Mouse (Mus musculus) MEL (cell line): ENCODE measurements around the gene Dxo. TPM values are rescaled to one million over a fixed set of nuclear protein-coding genes. Genes with fewer than 3 reads are reported as not detected.
"Not testable (repeated sequence)": the region's sequence is repeated elsewhere in the genome, so short reads cannot be mapped to it uniquely, and the experiment has no call there.

Source experiments
- DNase-seq: peaks from one replicate; pipeline ENCODE4 v3.0.0; 2011; ENCODE audit warnings: low read depth, low spot score
- H3K27ac ChIP-seq: 2 replicates; pipeline ENCODE4 v1.5.1; 2012; ENCODE audit warnings: low read depth, mild to moderate bottlenecking, control low read depth, low read length, moderate library complexity; ENCODE audit not compliant: control insufficient read depth
- H3K27me3 ChIP-seq, 2 experiments: fragments of 150-350 bp in 1 of 2; sonication (generic) in 1 of 2; 2 replicates each; pipeline ENCODE4 v1.6.1; 2012; ENCODE audit warnings: low read length in 2 of 2, mild to moderate bottlenecking in 2 of 2, improper control_type of control experiment in 1 of 2, moderate library complexity in 1 of 2; ENCODE audit not compliant: insufficient read depth in 2 of 2, control insufficient read depth in 1 of 2
- H3K36me3 ChIP-seq, 2 experiments: 2 replicates each; pipeline ENCODE4 v1.6.1; 2012 to 2014; ENCODE audit warnings: low read length in 2 of 2, improper control_type of control experiment in 1 of 2, inconsistent platforms in 1 of 2, mild to moderate bottlenecking in 1 of 2; ENCODE audit not compliant: insufficient read depth in 2 of 2, control insufficient read depth in 1 of 2
- H3K4me1 ChIP-seq, 2 experiments: fragments of 150-350 bp in 1 of 2; sonication (generic) in 1 of 2; 2 replicates each; pipeline ENCODE4 v1.6.1; 2012; ENCODE audit warnings: low read length in 2 of 2, improper control_type of control experiment in 1 of 2, mild to moderate bottlenecking in 1 of 2; ENCODE audit not compliant: insufficient read depth in 2 of 2, control insufficient read depth in 1 of 2
- H3K4me3 ChIP-seq, 2 experiments: fragments of 150-350 bp in 1 of 2; sonication (generic) in 1 of 2; 2 replicates each; pipeline ENCODE4 v1.5.1; 2012; ENCODE audit warnings: low read depth in 2 of 2, low read length in 2 of 2, mild to moderate bottlenecking in 2 of 2, moderate library complexity in 2 of 2, control low read depth in 1 of 2, improper control_type of control experiment in 1 of 2; ENCODE audit not compliant: control insufficient read depth in 1 of 2, insufficient read depth in 1 of 2
- H3K79me2 ChIP-seq: 2 replicates; pipeline ENCODE4 v1.6.1; 2012; ENCODE audit warnings: mild to moderate bottlenecking, low read length, moderate library complexity; ENCODE audit not compliant: control insufficient read depth, poor library complexity, insufficient read depth
- H3K9ac ChIP-seq: 2 replicates; pipeline ENCODE4 v1.6.1; 2012; ENCODE audit warnings: low read depth, mild to moderate bottlenecking, control low read depth, low read length, moderate library complexity; ENCODE audit not compliant: control insufficient read depth, poor library complexity, severe bottlenecking
- H3K9me3 ChIP-seq: fragments of 150-350 bp; sonication (generic); replicated peaks from 2 replicates; pipeline ENCODE4 v1.6.1; 2012; ENCODE audit warnings: mild to moderate bottlenecking, low read length, improper control_type of control experiment, moderate library complexity; ENCODE audit not compliant: insufficient read depth
- BHLHE40 ChIP-seq: IDR thresholded peaks from 2 replicates; pipeline ENCODE4 v1.6.1; 2012; ENCODE audit warnings: low read depth, mild to moderate bottlenecking, inconsistent platforms, low read length, improper control_type of control experiment, borderline replicate concordance
- CHD2 ChIP-seq: IDR thresholded peaks from 2 replicates; pipeline ENCODE4 v1.6.1; 2011; ENCODE audit warnings: low read length, improper control_type of control experiment
- CTCF ChIP-seq, 3 experiments: IDR thresholded peaks in 2 of 3; conservative IDR thresholded peaks in 1 of 3; 2 replicates each; pipeline ENCODE4 v1.5.1; 2011 to 2012; ENCODE audit warnings: low read length in 3 of 3, low read depth in 2 of 3, mild to moderate bottlenecking in 2 of 3, improper control_type of control experiment in 1 of 3, inconsistent platforms in 1 of 3, mixed read lengths in 1 of 3, moderate library complexity in 1 of 3; ENCODE audit not compliant: control insufficient read depth in 1 of 3, insufficient read depth in 1 of 3, poor library complexity in 1 of 3, severe bottlenecking in 1 of 3
- ETS1 ChIP-seq: IDR thresholded peaks from 2 replicates; pipeline ENCODE4 v1.6.1; 2012; ENCODE audit warnings: low read depth, mild to moderate bottlenecking, inconsistent platforms, low read length, improper control_type of control experiment, moderate library complexity
- GABPA ChIP-seq: IDR thresholded peaks from 2 replicates; pipeline ENCODE4 v1.6.1; 2012; ENCODE audit warnings: low read depth, mild to moderate bottlenecking, inconsistent platforms, low read length, improper control_type of control experiment, moderate library complexity
- JUND ChIP-seq: IDR thresholded peaks from 2 replicates; pipeline ENCODE4 v1.6.1; 2011; ENCODE audit warnings: low read depth, mild to moderate bottlenecking, improper control_type of control experiment, low read length
- MAX ChIP-seq: IDR thresholded peaks from 2 replicates; pipeline ENCODE4 v1.6.1; 2011; ENCODE audit warnings: low read length, improper control_type of control experiment
- MAZ ChIP-seq: IDR thresholded peaks from 2 replicates; pipeline ENCODE4 v1.6.1; 2012; ENCODE audit warnings: low read depth, mild to moderate bottlenecking, inconsistent platforms, low read length, improper control_type of control experiment
- MEF2A ChIP-seq: IDR thresholded peaks from 2 replicates; pipeline ENCODE4 v1.6.1; 2014; ENCODE audit warnings: low read depth, mild to moderate bottlenecking, inconsistent platforms, low read length, improper control_type of control experiment; ENCODE audit not compliant: poor library complexity, insufficient replicate concordance, severe bottlenecking; ENCODE audit errors: extremely low read depth
- NELFE ChIP-seq: IDR thresholded peaks from 2 replicates; pipeline ENCODE4 v1.6.1; 2011; ENCODE audit warnings: low read depth, low read length, improper control_type of control experiment
- NRF1 ChIP-seq: IDR thresholded peaks from 2 replicates; pipeline ENCODE4 v1.6.1; 2014; ENCODE audit warnings: low read depth, mild to moderate bottlenecking, inconsistent platforms, low read length, improper control_type of control experiment, moderate library complexity; ENCODE audit not compliant: poor library complexity, insufficient read depth, severe bottlenecking
- POLR2AphosphoS5 ChIP-seq: IDR thresholded peaks from 2 replicates; pipeline ENCODE4 v1.6.1; 2012; ENCODE audit warnings: low read depth, borderline replicate concordance, mild to moderate bottlenecking, inconsistent platforms, low read length, moderate library complexity, mixed read lengths
- RAD21 ChIP-seq: IDR thresholded peaks from 2 replicates; pipeline ENCODE4 v1.6.1; 2011; ENCODE audit warnings: mild to moderate bottlenecking, low read depth, low read length, improper control_type of control experiment
- RCOR1 ChIP-seq: IDR thresholded peaks from 2 replicates; pipeline ENCODE4 v1.6.1; 2012; ENCODE audit warnings: low read depth, mild to moderate bottlenecking, inconsistent platforms, low read length, improper control_type of control experiment
- SIN3A ChIP-seq: IDR thresholded peaks from 2 replicates; pipeline ENCODE4 v1.6.1; 2012; ENCODE audit warnings: low read length, improper control_type of control experiment, inconsistent platforms
- SMC3 ChIP-seq: IDR thresholded peaks from 2 replicates; pipeline ENCODE4 v1.6.1; 2011; ENCODE audit warnings: low read depth, low read length, improper control_type of control experiment
- TAL1 ChIP-seq: IDR thresholded peaks from 2 replicates; pipeline ENCODE4 v1.6.1; 2012; ENCODE audit warnings: mild to moderate bottlenecking, inconsistent platforms, low read length, moderate library complexity, mixed read lengths
- UBTF ChIP-seq: IDR thresholded peaks from 2 replicates; pipeline ENCODE4 v1.6.1; 2012; ENCODE audit warnings: low read depth, mild to moderate bottlenecking, inconsistent platforms, low read length, improper control_type of control experiment, moderate library complexity, borderline replicate concordance; ENCODE audit not compliant: insufficient read depth
- ZC3H11A ChIP-seq: IDR thresholded peaks from 2 replicates; pipeline ENCODE4 v1.6.1; 2012; ENCODE audit warnings: low read depth, mild to moderate bottlenecking, inconsistent platforms, low read length, improper control_type of control experiment
- ZNF384 ChIP-seq: IDR thresholded peaks from 2 replicates; pipeline ENCODE4 v1.6.1; 2012; ENCODE audit warnings: low read depth, mild to moderate bottlenecking, inconsistent platforms, low read length, improper control_type of control experiment
- polyA plus RNA-seq, 2 experiments: library from polyadenylated mRNA; stranded (reverse) in 1 of 2; unstranded in 1 of 2; fragments of >175 nt in 1 of 2; fragments of >200 nt in 1 of 2; gene quantifications; 2 replicates each; pipeline versions ENCODE4 v1.2.1 to v1.2.4; 2012; ENCODE audit warnings: low replicate concordance in 2 of 2, low read depth in 1 of 2; ENCODE audit not compliant: insufficient read length in 2 of 2, insufficient read depth in 1 of 2, missing spikeins in 1 of 2
- total RNA-seq: library from RNA; depleted of rRNA; stranded (reverse); fragments of 300-350 nt; gene quantifications from 2 replicates; pipeline ENCODE4 v1.2.3, GENCODE M21; 2012

Gene Dxo
- total and polyA plus RNA-seq, 3 experiments, result 18.0 to 39.7 TPM; not detected in 1

DNA sequence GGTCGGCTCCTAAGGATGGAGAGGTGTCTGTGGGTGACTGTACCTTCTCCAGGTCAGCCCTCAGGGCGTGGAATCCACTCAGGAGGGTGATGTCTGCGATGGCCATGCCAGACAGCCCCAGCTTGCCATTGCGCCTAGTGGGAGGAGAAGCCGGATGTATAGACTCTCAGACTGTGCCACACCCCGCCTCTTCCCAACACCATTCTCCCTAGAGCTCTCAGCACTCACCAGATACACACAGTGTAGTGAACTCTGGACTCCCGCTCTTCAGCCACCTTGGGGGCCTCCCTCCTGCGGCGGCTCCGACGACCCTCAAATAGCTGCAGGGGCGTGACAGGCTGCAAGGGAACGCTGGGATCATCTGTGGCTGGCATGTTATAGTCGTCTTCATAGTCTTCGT, 25.5 kb upstream of the Dxo start:
- no peak overlapping the region for H3K9ac ChIP-seq
- H3K4me1 ChIP-seq, result no peaks in the 10 kb centered on the region
- DNase-seq, result no peak

DNA sequence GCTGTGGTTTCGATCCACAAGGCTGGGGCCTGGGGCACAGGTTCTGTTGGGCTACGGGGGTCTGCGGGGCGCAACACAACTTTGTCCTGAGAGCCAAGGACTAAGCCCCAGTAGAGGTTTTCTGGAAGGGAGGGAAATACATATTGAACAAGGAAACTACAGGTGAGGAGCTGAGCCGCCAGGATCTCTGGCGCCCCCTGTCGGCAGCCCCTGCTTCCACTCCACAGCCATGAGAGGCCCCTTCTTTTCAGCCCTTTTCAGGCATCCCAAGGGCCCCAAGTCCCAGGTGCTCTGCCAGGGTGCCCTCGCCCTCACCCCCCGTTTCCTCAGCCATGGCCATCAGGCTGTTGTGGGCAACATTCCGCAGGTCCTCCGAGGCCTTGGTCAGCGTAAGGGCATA, 23.1 kb upstream of the Dxo start:
- not testable (repeated sequence) for H3K9me3 ChIP-seq, H3K36me3 ChIP-seq, H3K27me3 ChIP-seq, H3K4me1 ChIP-seq, H3K79me2 ChIP-seq, H3K9ac ChIP-seq, H3K4me3 ChIP-seq, H3K27ac ChIP-seq
- peak; percentile 63 to 93 (median 81) for TF ChIP-seq CTCF (IDR thresholded peaks at IDR 0.05 in 2 of 3, conservative IDR thresholded peaks at IDR 0.05 in 1 of 3; ENCODE audit: control insufficient read depth in 1 of 3, insufficient read depth in 1 of 3, low read depth in 2 of 3, low read length in 3 of 3, poor library complexity in 1 of 3, severe bottlenecking in 1 of 3)
- peak; percentile 39 for TF ChIP-seq RAD21
- peak; percentile 29; the same call in 1 of the 2 replicates for TF ChIP-seq ZC3H11A
- peak; percentile 43 for TF ChIP-seq SMC3
- DNase-seq, result peak; percentile 33

More for the DNA sequence above, 25.5 kb upstream of the Dxo start:
- TF ChIP-seq RCOR1, result no peak
- TF ChIP-seq POLR2AphosphoS5, result no peak
- TF ChIP-seq MAX, result no peak
- TF ChIP-seq GABPA, result no peak
- TF ChIP-seq TAL1, result no peak
- no peak for TF ChIP-seq SIN3A
- no peak for TF ChIP-seq ZNF384
- TF ChIP-seq BHLHE40, result no peak
- TF ChIP-seq NRF1, result no peak
- no peak for TF ChIP-seq ETS1
- no peak for TF ChIP-seq NELFE
- TF ChIP-seq, all 39 proteins: peak for 0
- H3K27me3 ChIP-seq, result no peaks in the 10 kb centered on the region
- H3K9me3 ChIP-seq, result no peaks in the 10 kb centered on the region
- H3K27ac ChIP-seq, result no peak overlapping the region
- H3K79me2 ChIP-seq, result no peaks in the 10 kb centered on the region
- no peaks in the 10 kb centered on the region for H3K36me3 ChIP-seq
- no peak overlapping the region for H3K4me3 ChIP-seq

DNA sequence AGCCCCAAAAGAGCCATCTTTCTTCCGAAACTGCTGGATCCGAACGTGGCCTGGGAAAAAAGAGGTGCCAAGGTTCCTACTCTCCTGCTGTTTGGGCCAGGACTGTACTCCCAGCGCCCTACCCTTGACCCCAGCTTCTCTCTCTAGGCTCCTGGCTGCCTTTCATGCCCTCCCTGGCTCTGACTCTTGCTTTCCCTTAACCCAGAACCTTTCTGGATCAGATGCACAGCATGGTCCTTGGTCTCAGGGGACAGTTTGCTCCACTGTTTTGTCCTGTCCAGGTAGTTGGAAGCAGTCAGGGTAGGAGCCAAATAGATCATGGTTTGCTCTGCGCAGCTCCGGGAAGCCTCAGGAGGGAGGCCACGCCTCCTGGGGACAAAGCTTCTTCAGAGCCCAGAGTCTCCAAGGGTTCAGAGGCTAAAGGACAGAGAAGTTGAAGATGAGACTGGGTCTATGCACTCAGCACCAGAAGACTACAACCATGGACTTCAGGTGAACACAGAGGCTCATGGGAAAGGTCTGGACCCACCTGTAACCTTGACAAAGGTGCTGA, 21.9 kb upstream of the Dxo start:
- Histone ChIP-seq H3K9me3 (no peaks in the 10 kb centered on the region), H3K9ac (no peak overlapping the region), H3K4me3 (no peak overlapping the region), H3K27ac (no peak overlapping the region), H3K36me3 (no peaks in the 10 kb centered on the region), H3K27me3 (no peaks in the 10 kb centered on the region), H3K79me2 (no peaks in the 10 kb centered on the region), H3K4me1 (no peaks in the 10 kb centered on the region)
- DNase-seq, result no peak
- TF ChIP-seq MAX (no peak), NELFE (no peak), ZC3H11A (no peak), MAZ (no peak), JUND (no peak), UBTF (no peak), CHD2 (no peak), NRF1 (no peak), MEF2A (no peak), BHLHE40 (no peak)

DNA sequence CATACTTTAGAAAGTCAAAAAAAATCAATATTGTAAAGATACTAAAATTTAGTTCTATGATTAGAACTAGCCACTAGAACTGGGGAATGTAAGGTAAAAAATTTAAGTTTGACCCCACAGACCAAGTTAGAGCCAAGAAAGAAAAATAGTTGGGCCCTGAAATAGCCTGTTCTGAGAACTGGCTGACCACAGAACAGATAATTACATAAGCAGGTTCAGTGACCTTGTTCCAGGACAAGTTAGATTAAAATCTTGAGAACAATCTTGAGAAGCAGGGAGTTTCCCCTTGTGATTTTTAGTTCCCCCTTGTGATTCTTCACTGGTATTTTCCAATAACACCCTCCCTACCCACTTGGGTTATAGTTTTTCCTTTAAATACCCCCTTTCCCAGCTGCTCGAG, 6.0 kb upstream of the Dxo start:
- not testable (repeated sequence) for H3K9ac ChIP-seq, H3K9me3 ChIP-seq, H3K27ac ChIP-seq, H3K27me3 ChIP-seq, H3K4me1 ChIP-seq, H3K36me3 ChIP-seq, DNase-seq, H3K4me3 ChIP-seq, H3K79me2 ChIP-seq
